Mouse (Mus musculus): ENCODE measurements around the gene Poldip2. TPM values are rescaled to one million over a fixed set of nuclear protein-coding genes. Genes with fewer than 3 reads are reported as not detected.

Poldip2 gene
- polyA plus RNA-seq, 1 experiment from 2014 or later = 170 TPM

- H3K4me2 ChIP-seq (replicated peaks) = no peak within 1 kb of the TSS
- H3K4me3 ChIP-seq (replicated peaks) = no peak within 1 kb of the TSS
- H3K9ac ChIP-seq = no peak within 1 kb of the TSS
- H3K9me3 ChIP-seq (replicated peaks) = no peaks in the 10 kb centered on the region
- H3K4me1 ChIP-seq = peaks cover 2% of the 10 kb centered on the region; the same call in 1 of the 2 replicates
- H3K27me3 ChIP-seq = peaks cover 25% of the 10 kb centered on the region
- 61% methylated on average over 7 of the region's 7 CpGs for WGBS
- ATAC-seq (ENCODE audit: insufficient number of reproducible peaks, low FRiP score, low TSS enrichment, low read depth) = no peak
- no peak within 1 kb of the TSS for H3K27ac ChIP-seq (replicated peaks)
- H3K36me3 ChIP-seq = peaks cover 16% of the 10 kb centered on the region
Observed at GRCm38 (mm10) chr11:78502909-78503650, 8.9 kb upstream of the Poldip2 start, which contains the start of gene Sebox. TSS of gene Sebox (plus strand) at chr11:78503447.

GRCm38 (mm10) chr11:78505430-78505829, 6.6 kb upstream of the Poldip2 start:
- Histone ChIP-seq H3K27ac (replicated peaks) (no peak overlapping the region), H3K4me1 (no peaks in the 10 kb centered on the region), H3K4me3 (replicated peaks) (no peak overlapping the region), H3K27me3 (peaks cover 5% of the 10 kb centered on the region; the same call in 1 of the 2 replicates), H3K36me3 (peaks cover 24% of the 10 kb centered on the region), H3K9me3 (replicated peaks) (no peaks in the 10 kb centered on the region), H3K9ac (no peak overlapping the region), H3K4me2 (replicated peaks) (no peak overlapping the region)
- WGBS = 66% methylated on average over 3 of the region's 3 CpGs
- peak; percentile 73; the same call in 1 of the 2 replicates for ATAC-seq (ENCODE audit: insufficient number of reproducible peaks, low FRiP score, low TSS enrichment, low read depth)

GRCm38 (mm10) chr11:78509148-78509547, 2.8 kb upstream of the Poldip2 start:
- ATAC-seq (ENCODE audit: insufficient number of reproducible peaks, low FRiP score, low TSS enrichment, low read depth) = no peak
- Histone ChIP-seq H3K27ac (replicated peaks) (no peak overlapping the region), H3K4me1 (peaks cover 15% of the 10 kb centered on the region), H3K9ac (no peak overlapping the region), H3K4me3 (replicated peaks) (no peak overlapping the region), H3K27me3 (no peaks in the 10 kb centered on the region), H3K36me3 (peaks cover 32% of the 10 kb centered on the region), H3K4me2 (replicated peaks) (no peak overlapping the region), H3K9me3 (replicated peaks) (no peaks in the 10 kb centered on the region)
- 85% methylated on average over 5 of the region's 5 CpGs for WGBS

- peaks cover 15% of the 10 kb centered on the region for H3K4me1 ChIP-seq
- H3K27me3 ChIP-seq = no peaks in the 10 kb centered on the region
- peaks cover 50% of the 10 kb centered on the region for H3K36me3 ChIP-seq
- no peaks in the 10 kb centered on the region for H3K9me3 ChIP-seq (replicated peaks)
- H3K4me2 ChIP-seq (replicated peaks) = peak overlapping the region; percentile 87
- H3K27ac ChIP-seq (replicated peaks) = no peak overlapping the region
- no peak overlapping the region; the same call in 1 of the 2 replicates for H3K9ac ChIP-seq
- no peak for ATAC-seq (ENCODE audit: insufficient number of reproducible peaks, low FRiP score, low TSS enrichment, low read depth)
- 76% methylated on average over 3 of the region's 3 CpGs for WGBS
- peak overlapping the region; percentile 79 for H3K4me3 ChIP-seq (replicated peaks)
Observed at GRCm38 (mm10) chr11:78513106-78513790, 1.3 kb downstream of the Poldip2 start.

- no peak overlapping the region for H3K27ac ChIP-seq (replicated peaks)
- no peak overlapping the region for H3K9ac ChIP-seq
- peaks cover 15% of the 10 kb centered on the region for H3K4me1 ChIP-seq
- no peaks in the 10 kb centered on the region for H3K27me3 ChIP-seq
- H3K4me3 ChIP-seq (replicated peaks) = no peak overlapping the region
- 65% methylated on average over 2 of the region's 2 CpGs for WGBS
- ATAC-seq (ENCODE audit: insufficient number of reproducible peaks, low FRiP score, low TSS enrichment, low read depth) = no peak
- H3K9me3 ChIP-seq (replicated peaks) = no peaks in the 10 kb centered on the region
- peaks cover 67% of the 10 kb centered on the region for H3K36me3 ChIP-seq
- no peak overlapping the region for H3K4me2 ChIP-seq (replicated peaks)
Observed at GRCm38 (mm10) chr11:78515549-78516325, 3.7 kb downstream of the Poldip2 start.

GRCm38 (mm10) chr11:78518931-78519330, 6.9 kb downstream of the Poldip2 start:
- peaks cover 94% of the 10 kb centered on the region for H3K36me3 ChIP-seq
- no peaks in the 10 kb centered on the region for H3K27me3 ChIP-seq
- no peak for ATAC-seq (ENCODE audit: insufficient number of reproducible peaks, low FRiP score, low TSS enrichment, low read depth)
- no peak overlapping the region for H3K4me3 ChIP-seq (replicated peaks)
- no peak overlapping the region for H3K9ac ChIP-seq
- no peak overlapping the region for H3K4me2 ChIP-seq (replicated peaks)
- H3K4me1 ChIP-seq = no peaks in the 10 kb centered on the region
- 90% methylated on average over 10 of the region's 10 CpGs for WGBS
- no peaks in the 10 kb centered on the region for H3K9me3 ChIP-seq (replicated peaks)
- H3K27ac ChIP-seq (replicated peaks) = no peak overlapping the region

GRCm38 (mm10) chr11:78521880-78522279, 9.9 kb downstream of the Poldip2 start:
- Histone ChIP-seq H3K4me1 (no peaks in the 10 kb centered on the region), H3K4me3 (replicated peaks) (no peak overlapping the region), H3K9me3 (replicated peaks) (no peaks in the 10 kb centered on the region), H3K27me3 (no peaks in the 10 kb centered on the region), H3K27ac (replicated peaks) (no peak overlapping the region), H3K36me3 (peaks cover 95% of the 10 kb centered on the region), H3K4me2 (replicated peaks) (no peak overlapping the region), H3K9ac (no peak overlapping the region)
- no peak for ATAC-seq (ENCODE audit: insufficient number of reproducible peaks, low FRiP score, low TSS enrichment, low read depth)
- WGBS = 85% methylated on average over 3 of the region's 3 CpGs

- no peak overlapping the region for H3K4me3 ChIP-seq (replicated peaks)
- no peak overlapping the region for H3K9ac ChIP-seq
- 95% methylated on average over 1 of the region's 1 CpGs for WGBS
- no peak overlapping the region for H3K4me2 ChIP-seq (replicated peaks)
- no peaks in the 10 kb centered on the region for H3K27me3 ChIP-seq
- H3K36me3 ChIP-seq = peaks cover 99% of the 10 kb centered on the region
- no peak overlapping the region for H3K27ac ChIP-seq (replicated peaks)
- H3K4me1 ChIP-seq = no peaks in the 10 kb centered on the region
- no peak for ATAC-seq (ENCODE audit: insufficient number of reproducible peaks, low FRiP score, low TSS enrichment, low read depth)
- no peaks in the 10 kb centered on the region for H3K9me3 ChIP-seq (replicated peaks)
Observed at GRCm38 (mm10) chr11:78522481-78522997, 10.5 kb downstream of the Poldip2 start.

GRCm38 (mm10) chr11:78523241-78523955, 11.4 kb downstream of the Poldip2 start:
- ATAC-seq (ENCODE audit: insufficient number of reproducible peaks, low FRiP score, low TSS enrichment, low read depth) = no peak
- Histone ChIP-seq H3K27me3 (no peaks in the 10 kb centered on the region), H3K9ac (no peak overlapping the region), H3K4me3 (replicated peaks) (no peak overlapping the region), H3K27ac (replicated peaks) (0 out of 2 replicates have a peak overlapping the region, but pooled peaks have one; percentile 17), H3K36me3 (peaks cover 99% of the 10 kb centered on the region), H3K4me1 (no peaks in the 10 kb centered on the region), H3K9me3 (replicated peaks) (no peaks in the 10 kb centered on the region), H3K4me2 (replicated peaks) (no peak overlapping the region)
- WGBS = 85% methylated on average over 9 of the region's 9 CpGs

- Histone ChIP-seq H3K27ac (replicated peaks) (no peak overlapping the region), H3K27me3 (no peaks in the 10 kb centered on the region), H3K4me1 (no peaks in the 10 kb centered on the region), H3K36me3 (peaks cover 97% of the 10 kb centered on the region), H3K9ac (no peak overlapping the region), H3K4me3 (replicated peaks) (no peak overlapping the region), H3K9me3 (replicated peaks) (no peaks in the 10 kb centered on the region), H3K4me2 (replicated peaks) (no peak overlapping the region)
- ATAC-seq (ENCODE audit: insufficient number of reproducible peaks, low FRiP score, low TSS enrichment, low read depth) = no peak
- 67% methylated on average over 2 of the region's 2 CpGs for WGBS
Observed at GRCm38 (mm10) chr11:78524838-78525237, 12.8 kb downstream of the Poldip2 start.

Measured in embryonic facial prominence, embryonic 15.5 days (tissue).